Mouse (Mus musculus): ENCODE results near the gene Gm49510. TPM values are rescaled to one million over a fixed set of nuclear protein-coding genes. Genes with fewer than 3 reads are reported as not detected.

The Gm49510 gene
- total RNA-seq (2021) = not detected
- long read RNA-seq, experiment 1 = 0 reads
- long read RNA-seq, experiment 2 = 0 reads

DNA sequence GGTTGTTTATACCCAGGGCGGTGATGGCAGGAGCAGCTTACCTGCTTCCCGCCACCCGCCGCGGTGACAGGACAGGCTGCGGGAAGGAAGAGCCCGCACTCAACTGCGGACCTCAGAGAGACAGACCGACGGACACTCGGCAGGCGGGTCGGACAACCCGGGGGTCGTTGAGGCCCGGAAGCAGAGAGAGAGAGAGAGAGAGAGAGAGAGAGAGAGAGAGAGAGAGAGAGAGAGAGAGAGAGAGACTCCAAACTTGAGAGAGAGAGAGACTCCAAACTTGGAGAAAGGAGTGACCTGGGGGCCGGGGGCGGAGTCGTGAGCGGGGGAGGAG is at the start of gene Gm49510:
Gene Gm49510 (plus strand): TSS at position 259 of the 331 bp plus-strand sequence.
- no peak for DNase-seq
- intact Hi-C loops (cut with DNase I; ENCODE audit: low total_unique reads) = no loop called here

DNA sequence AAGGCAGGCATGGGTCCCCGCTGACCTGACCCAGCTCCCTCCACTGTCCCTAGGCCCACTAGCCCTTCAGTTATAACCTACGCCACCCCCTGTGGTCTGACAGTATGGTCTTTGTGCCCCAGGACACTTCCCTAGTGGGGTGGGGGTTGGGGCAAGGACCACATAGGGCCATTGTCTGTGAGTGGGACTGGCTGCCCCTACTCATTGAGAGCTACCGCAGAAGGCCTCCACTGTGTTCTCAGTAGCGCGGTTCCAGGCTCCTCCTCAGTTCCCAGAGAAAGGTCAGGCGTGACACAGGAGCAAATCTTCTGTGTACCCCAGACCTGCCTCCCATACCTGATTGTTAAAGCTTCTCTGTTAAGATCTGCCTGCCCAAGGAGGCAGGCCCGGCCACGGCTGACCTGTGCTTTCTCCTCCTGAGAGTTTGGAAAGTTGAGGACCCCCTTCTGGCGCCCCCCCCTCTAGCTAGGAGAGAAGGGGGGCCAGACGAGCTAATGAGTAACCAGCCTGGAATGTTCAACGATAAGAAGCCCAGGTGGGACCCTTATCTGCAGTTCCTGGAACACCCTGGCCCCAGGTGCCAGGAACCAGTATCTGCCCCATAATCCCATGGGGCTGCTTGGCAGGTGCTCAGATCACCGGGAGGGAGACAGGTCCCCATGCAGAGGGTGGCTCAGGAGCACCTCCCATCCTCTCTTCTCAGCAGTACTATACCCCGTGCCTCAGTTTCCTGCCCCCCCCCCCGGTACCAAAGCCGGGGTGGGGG is 49.2 kb upstream of the Gm49510 start:
- no peak for DNase-seq
- intact Hi-C loops (cut with DNase I; ENCODE audit: low total_unique reads) = loop anchor here (5.0 kb wide), 1 partner anchor 33 kb away; no protein-coding TSS in a partner anchor

DNA sequence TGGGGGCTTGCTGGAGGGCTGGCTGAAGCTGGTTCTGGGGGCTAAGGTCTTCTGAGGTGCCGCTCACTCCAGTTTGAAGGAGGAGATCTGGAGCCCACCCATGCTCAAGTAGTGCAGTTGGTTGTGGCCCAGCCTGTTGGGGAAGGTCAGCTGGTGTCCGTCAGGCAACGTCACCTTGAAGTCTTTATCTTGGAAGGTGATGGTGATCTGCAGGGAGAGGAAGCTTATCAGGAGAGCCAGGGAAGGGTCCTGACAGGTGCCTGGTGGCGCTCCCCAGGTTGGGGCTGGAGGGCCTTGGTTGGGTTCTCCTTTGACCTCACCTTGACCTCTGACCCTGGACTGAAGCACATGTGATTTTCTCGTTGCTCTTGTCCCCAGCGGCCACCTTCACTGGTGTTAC is 48.5 kb upstream of the Gm49510 start:
- no peak for DNase-seq
- intact Hi-C loops (cut with DNase I; ENCODE audit: low total_unique reads) = loop anchor here (5.0 kb wide), 1 partner anchor 34 kb away; no protein-coding TSS in a partner anchor

DNA sequence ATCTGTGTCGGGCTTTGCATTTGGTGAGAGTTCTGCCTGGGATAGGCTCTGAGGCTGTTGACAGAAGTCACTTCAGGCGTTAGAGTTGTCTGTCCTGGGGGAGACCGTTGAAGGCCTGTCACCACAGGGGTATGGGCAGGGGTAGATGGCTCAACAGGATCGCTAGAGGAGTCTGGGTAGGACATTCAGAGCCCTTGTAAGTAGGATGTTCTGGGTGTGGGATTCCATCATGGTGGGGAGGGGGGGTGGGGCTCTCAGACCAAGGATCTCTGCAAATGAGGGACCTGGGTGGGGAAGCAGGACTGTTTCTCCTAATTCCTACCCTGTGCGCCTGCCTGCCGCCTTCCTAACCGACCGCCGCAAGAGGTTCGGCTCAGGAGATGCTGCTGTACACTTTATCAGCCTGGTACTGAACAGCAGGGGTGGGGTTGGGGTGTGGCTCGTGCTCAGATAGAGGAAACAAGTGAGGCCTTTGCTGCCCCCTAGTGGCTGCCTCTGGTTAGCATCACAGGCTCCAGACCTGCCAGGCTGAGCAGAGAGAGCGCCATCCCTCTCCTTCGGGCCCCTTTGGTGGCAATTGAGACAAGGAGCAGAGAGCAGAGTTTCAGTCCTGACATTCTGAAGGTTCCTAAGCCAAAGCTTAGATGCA is 47.8 kb upstream of the Gm49510 start:
- intact Hi-C loops (cut with DNase I; ENCODE audit: low total_unique reads) = loop anchor here (5.0 kb wide), 1 partner anchor 34 kb away; no protein-coding TSS in a partner anchor
- DNase-seq = peak; percentile 91

DNA sequence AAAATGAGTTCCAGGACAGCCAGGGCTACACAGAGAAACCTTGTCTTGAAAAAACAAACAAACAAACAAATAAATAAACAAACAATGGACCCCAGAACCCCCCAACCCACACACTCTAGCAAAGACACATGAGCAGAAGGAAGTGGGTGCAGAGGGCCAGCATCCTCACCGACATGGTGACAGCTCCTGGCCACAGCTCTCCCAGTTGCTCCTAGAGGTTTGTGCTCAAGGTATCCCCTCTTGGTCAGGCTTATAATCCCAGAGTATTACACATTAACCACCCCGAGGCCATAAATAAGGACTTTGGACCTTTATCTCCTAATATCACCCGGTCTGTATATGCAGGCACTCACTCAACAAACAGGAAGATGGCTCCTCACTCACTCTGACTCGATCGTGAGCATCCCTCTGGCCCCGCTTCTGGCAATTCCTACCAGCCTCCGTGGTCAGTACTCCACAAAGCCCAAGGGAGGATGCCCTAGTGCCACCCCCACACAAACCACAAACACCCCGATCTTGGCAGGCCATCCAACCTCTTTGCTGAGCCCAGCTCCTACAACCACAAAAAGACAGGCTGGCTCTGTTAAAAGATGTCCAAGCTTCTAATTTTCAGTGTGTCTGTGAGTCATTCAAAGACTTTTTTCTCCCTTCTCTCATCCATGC is 44.0 kb upstream of the Gm49510 start, which contains the start of gene Lgals2:
Gene Lgals2 (minus strand): TSS at position 227 of the 663 bp plus-strand sequence.
- intact Hi-C loops (cut with DNase I; ENCODE audit: low total_unique reads) = no loop called here

DNA sequence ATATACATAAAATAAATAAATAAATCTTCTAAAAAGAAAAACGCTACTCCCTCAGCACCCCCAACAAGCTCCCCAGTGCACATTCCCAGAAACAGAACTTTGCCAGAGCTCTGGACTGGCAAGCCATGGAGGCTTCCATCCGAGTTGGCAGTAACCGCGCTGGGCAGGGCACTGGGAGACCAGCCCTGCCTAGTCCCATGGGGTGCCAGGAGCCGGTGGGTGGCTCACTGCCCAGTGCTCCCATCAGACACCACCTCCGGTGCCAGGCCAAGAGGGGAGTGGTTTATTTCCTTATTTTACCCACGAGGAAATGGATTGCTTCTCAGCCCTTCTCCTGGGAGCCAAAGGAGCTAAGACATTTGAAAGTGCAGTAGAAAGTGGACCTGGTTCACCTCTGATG is 42.5 kb upstream of the Gm49510 start:
- peak; percentile 76 for DNase-seq

More for the DNA sequence above, 44.0 kb upstream of the Gm49510 start, which contains the start of gene Lgals2:
- DNase-seq = no peak

DNA sequence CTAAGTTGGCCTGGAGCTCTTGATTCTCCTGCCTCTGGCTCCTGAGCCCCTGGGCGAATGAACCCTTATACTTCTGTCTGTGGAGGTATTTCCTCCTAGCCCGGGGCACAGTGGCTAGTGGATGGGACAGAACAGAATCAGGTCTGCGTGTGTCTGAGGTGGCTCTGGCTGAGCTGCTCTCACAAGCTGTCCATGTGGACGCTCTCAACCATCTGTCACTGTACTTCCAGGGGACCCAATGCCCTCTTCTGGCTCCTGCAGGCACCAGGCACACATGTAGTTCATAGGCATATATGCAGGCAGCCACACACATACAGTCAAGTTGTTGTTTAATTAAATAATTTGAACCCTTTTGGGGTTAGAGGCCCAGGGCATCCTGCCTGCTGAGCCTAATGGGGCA is 40.2 kb upstream of the Gm49510 start:
- intact Hi-C loops (cut with DNase I; ENCODE audit: low total_unique reads) = no loop called here
- DNase-seq = no peak

More for the DNA sequence above, 42.5 kb upstream of the Gm49510 start:
- intact Hi-C loops (cut with DNase I; ENCODE audit: low total_unique reads) = no loop called here

- intact Hi-C loops (cut with DNase I; ENCODE audit: low total_unique reads) = no loop called here
- DNase-seq = no peak
These were observed 39.8 kb upstream of the Gm49510 start for GRCm38 (mm10) chr15:78859714-78860113.

GRCm38 (mm10) chr15:78862280-78862679 is 37.2 kb upstream of the Gm49510 start:
- no peak for DNase-seq
- intact Hi-C loops (cut with DNase I; ENCODE audit: low total_unique reads) = no loop called here

GRCm38 (mm10) chr15:78863154-78863553 is 36.3 kb upstream of the Gm49510 start:
- no peak for DNase-seq
- intact Hi-C loops (cut with DNase I; ENCODE audit: low total_unique reads) = no loop called here

DNA sequence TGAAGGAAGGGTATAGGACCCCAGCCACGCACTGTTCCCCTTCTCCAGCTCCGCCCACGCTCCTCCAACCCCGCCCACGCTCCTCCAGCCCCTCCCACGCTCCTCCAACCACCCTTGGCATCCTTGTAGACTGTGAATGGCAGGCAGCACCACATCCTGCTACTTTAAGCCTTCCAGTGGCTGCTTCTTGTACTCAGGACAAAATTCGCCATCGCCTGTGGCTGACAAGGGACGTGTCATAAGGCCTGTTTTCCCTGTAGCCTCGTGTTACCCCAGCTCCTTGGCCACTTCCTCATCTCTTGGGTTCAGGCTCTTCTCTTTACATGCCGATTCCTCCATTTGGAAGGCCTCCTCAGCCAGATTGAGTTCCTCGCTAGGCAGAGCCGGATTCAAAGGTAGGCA is 35.6 kb upstream of the Gm49510 start:
- intact Hi-C loops (cut with DNase I; ENCODE audit: low total_unique reads) = no loop called here
- DNase-seq = no peak

GRCm38 (mm10) chr15:78868398-78868797 is 31.1 kb upstream of the Gm49510 start:
- DNase-seq = peak; percentile 54
- intact Hi-C loops (cut with DNase I; ENCODE audit: low total_unique reads) = loop anchor here (5.0 kb wide), 1 partner anchor 41 kb away; no protein-coding TSS in a partner anchor

GRCm38 (mm10) chr15:78868826-78869233 is 30.6 kb upstream of the Gm49510 start:
- intact Hi-C loops (cut with DNase I; ENCODE audit: low total_unique reads) = loop anchor here (5.0 kb wide), 1 partner anchor 42 kb away; no protein-coding TSS in a partner anchor
- DNase-seq = no peak

GRCm38 (mm10) chr15:78869775-78870174 is 29.7 kb upstream of the Gm49510 start:
- intact Hi-C loops (cut with DNase I; ENCODE audit: low total_unique reads) = loop anchor here (5.0 kb wide), 1 partner anchor 42 kb away; no protein-coding TSS in a partner anchor
- peak; percentile 35 for DNase-seq

- intact Hi-C loops (cut with DNase I; ENCODE audit: low total_unique reads) = no loop called here
- no peak for DNase-seq
These were observed 27.4 kb upstream of the Gm49510 start for GRCm38 (mm10) chr15:78872021-78872608.

GRCm38 (mm10) chr15:78873803-78874435 is 25.5 kb upstream of the Gm49510 start:
- intact Hi-C loops (cut with DNase I; ENCODE audit: low total_unique reads) = no loop called here
- DNase-seq = no peak

DNA sequence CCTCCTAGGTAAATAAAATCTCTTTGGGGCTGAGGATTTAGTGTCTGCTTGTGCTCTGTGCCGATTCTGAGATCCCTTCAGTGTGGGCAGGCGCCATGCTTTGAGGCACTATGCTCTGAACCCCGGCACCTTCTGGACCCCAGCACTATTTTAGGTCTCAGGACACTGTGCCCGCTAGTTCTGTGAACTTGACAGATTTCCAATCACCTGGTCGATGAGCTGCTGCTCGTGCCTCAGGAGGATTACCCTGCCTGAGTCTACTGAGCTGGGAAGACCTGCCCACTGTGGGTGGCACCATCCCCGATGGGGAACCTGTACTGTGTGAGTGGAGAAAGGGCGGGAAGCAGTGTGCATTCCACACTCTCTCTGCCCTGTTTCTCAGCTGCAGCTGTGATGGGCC is 24.5 kb upstream of the Gm49510 start:
- DNase-seq = no peak
- intact Hi-C loops (cut with DNase I; ENCODE audit: low total_unique reads) = no loop called here

DNA sequence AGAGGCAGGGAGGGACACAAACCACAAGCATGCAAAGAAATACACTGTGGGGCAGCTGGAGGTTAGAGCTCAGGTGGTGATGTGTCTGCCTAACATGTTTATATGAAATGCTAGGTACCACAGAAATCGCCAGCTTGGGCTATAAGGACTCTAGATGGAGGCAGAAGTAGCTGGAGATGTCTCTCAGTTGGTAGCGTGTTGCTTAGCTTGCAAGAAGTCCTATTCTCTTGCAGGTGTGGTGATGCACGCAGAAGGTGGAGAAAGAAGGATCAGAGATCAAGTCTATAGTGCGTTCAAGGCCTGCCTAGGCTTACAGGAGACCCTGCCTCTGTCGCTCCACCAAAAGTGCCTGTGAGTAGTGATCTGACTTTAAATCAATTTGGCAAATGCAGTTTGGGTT is 23.9 kb upstream of the Gm49510 start:
- no peak for DNase-seq
- intact Hi-C loops (cut with DNase I; ENCODE audit: low total_unique reads) = no loop called here

DNA sequence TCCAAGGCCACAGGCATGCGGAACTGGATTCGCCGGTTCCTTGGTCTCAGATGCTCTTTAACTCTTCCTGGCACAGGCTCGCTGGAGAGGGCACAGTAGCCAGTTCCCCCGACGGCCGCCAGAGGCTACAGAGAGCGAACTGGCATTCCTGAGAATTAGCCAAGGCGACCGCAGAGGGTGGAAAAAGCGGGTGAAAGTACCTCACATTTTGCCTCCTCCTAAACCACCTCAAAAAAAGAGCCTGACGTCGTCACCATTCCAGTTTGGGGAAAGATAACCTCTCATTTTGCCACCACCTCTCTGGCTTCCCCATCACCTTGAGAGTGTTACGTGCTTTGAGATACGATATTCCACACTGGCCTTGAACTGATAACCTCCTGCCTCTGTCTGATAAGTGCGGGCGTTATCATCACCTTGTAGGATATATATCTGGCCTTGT is 23.2 kb upstream of the Gm49510 start:
- intact Hi-C loops (cut with DNase I; ENCODE audit: low total_unique reads) = no loop called here
- peak; percentile 86 for DNase-seq

Measured in gastrocnemius, postnatal 14 days (tissue).